Mouse (Mus musculus): ENCODE data around the gene Ostf1.

GRCm38 (mm10) chr19:18650473-18650872, 18.9 kb upstream of the Ostf1 start:
- TF ChIP-seq CTCF (IDR thresholded peaks at IDR 0.05; ENCODE audit: low read depth, low read length) (no peak), POLR2A (IDR thresholded peaks at IDR 0.05; ENCODE audit: borderline replicate concordance, low read depth, low read length) (no peak)

Measured in bone marrow macrophage, adult 2 months (primary cell).